Mouse (Mus musculus): ENCODE results near the gene Slc4a5. TPM values are rescaled to one million over a fixed set of nuclear protein-coding genes. Genes with fewer than 3 reads are reported as not detected.
A peak's percentile ranks its signal among the peaks of the same experiment; 100 is the strongest.

Gene Slc4a5
- total and polyA plus RNA-seq, 3 experiments: 0.04 TPM; not detected in 2

- no peak for TF ChIP-seq GABPA (IDR thresholded peaks at IDR 0.05; ENCODE audit: low read depth, low read length)
- no peak for TF ChIP-seq CHD2 (IDR thresholded peaks at IDR 0.05; ENCODE audit: low read length)
- TF ChIP-seq GATA1 (IDR thresholded peaks at IDR 0.05; ENCODE audit: low read depth, low read length): no peak
- TF ChIP-seq EP300 (IDR thresholded peaks at IDR 0.05; ENCODE audit: low read depth in 1 of 2, low read length in 2 of 2): no peak
- TF ChIP-seq E2F4 (IDR thresholded peaks at IDR 0.05; ENCODE audit: borderline replicate concordance, low read depth, low read length): no peak
- TF ChIP-seq MYB (IDR thresholded peaks at IDR 0.05; ENCODE audit: low read depth, low read length): no peak
- no peak for TF ChIP-seq TAL1 (IDR thresholded peaks at IDR 0.05; ENCODE audit: low read length)
- TF ChIP-seq USF1 (IDR thresholded peaks at IDR 0.05; ENCODE audit: low read depth, low read length): no peak
- H3K27ac ChIP-seq (ENCODE audit: control insufficient read depth, low read depth, low read length): no peak overlapping the region
- no peaks in the 10 kb centered on the region for H3K36me3 ChIP-seq (ENCODE audit: control insufficient read depth in 1 of 2, insufficient read depth in 2 of 2, low read length in 2 of 2)
- H3K4me3 ChIP-seq (ENCODE audit: control insufficient read depth in 1 of 2, insufficient read depth in 1 of 2, low read depth in 2 of 2, low read length in 2 of 2): no peak overlapping the region
- no peak for DNase-seq (ENCODE audit: low read depth, low spot score)
- H3K9me3 ChIP-seq (replicated peaks; ENCODE audit: insufficient read depth, low read length): no peaks in the 10 kb centered on the region
- peaks cover 0 to 4% of the 10 kb centered on the region in 2 experiments; a peak in 1 of 4 replicates for H3K4me1 ChIP-seq (ENCODE audit: control insufficient read depth in 1 of 2, insufficient read depth in 2 of 2, low read length in 2 of 2)
- no peak overlapping the region for H3K9ac ChIP-seq (ENCODE audit: control insufficient read depth, low read depth, low read length, poor library complexity, severe bottlenecking)
- H3K79me2 ChIP-seq (ENCODE audit: control insufficient read depth, insufficient read depth, low read length, poor library complexity): no peaks in the 10 kb centered on the region
- H3K27me3 ChIP-seq (ENCODE audit: control insufficient read depth in 1 of 2, insufficient read depth in 2 of 2, low read length in 2 of 2): peaks cover 0 to 1% of the 10 kb centered on the region in 2 experiments; a peak in 1 of 4 replicates
Observed at GRCm38 (mm10) chr6:83206321-83206720, 13.3 kb upstream of the Slc4a5 start.

- peak; percentile 35 for DNase-seq (ENCODE audit: low read depth, low spot score)
- Histone ChIP-seq H3K79me2 (ENCODE audit: control insufficient read depth, insufficient read depth, low read length, poor library complexity) (no peaks in the 10 kb centered on the region), H3K9ac (ENCODE audit: control insufficient read depth, low read depth, low read length, poor library complexity, severe bottlenecking) (no peak overlapping the region), H3K9me3 (replicated peaks; ENCODE audit: insufficient read depth, low read length) (no peaks in the 10 kb centered on the region), H3K27me3 (ENCODE audit: control insufficient read depth in 1 of 2, insufficient read depth in 2 of 2, low read length in 2 of 2) (peaks cover 0 to 1% of the 10 kb centered on the region in 2 experiments; a peak in 1 of 4 replicates), H3K36me3 (ENCODE audit: control insufficient read depth in 1 of 2, insufficient read depth in 2 of 2, low read length in 2 of 2) (no peaks in the 10 kb centered on the region), H3K4me1 (ENCODE audit: control insufficient read depth in 1 of 2, insufficient read depth in 2 of 2, low read length in 2 of 2) (peaks cover 0 to 4% of the 10 kb centered on the region in 2 experiments; a peak in 1 of 4 replicates), H3K27ac (ENCODE audit: control insufficient read depth, low read depth, low read length) (no peak overlapping the region), H3K4me3 (ENCODE audit: control insufficient read depth in 1 of 2, insufficient read depth in 1 of 2, low read depth in 2 of 2, low read length in 2 of 2) (no peak overlapping the region)
- TF ChIP-seq GATA1 (IDR thresholded peaks at IDR 0.05; ENCODE audit: low read depth, low read length) (peak; percentile 51), TAL1 (IDR thresholded peaks at IDR 0.05; ENCODE audit: low read length) (no peak)
Observed at GRCm38 (mm10) chr6:83207361-83208049, 12.1 kb upstream of the Slc4a5 start.

GRCm38 (mm10) chr6:83208050-83208400 is 11.6 kb upstream of the Slc4a5 start:
- no peak overlapping the region for H3K9ac ChIP-seq (ENCODE audit: control insufficient read depth, low read depth, low read length, poor library complexity, severe bottlenecking)
- peaks cover 0 to 4% of the 10 kb centered on the region in 2 experiments; a peak in 1 of 4 replicates for H3K4me1 ChIP-seq (ENCODE audit: control insufficient read depth in 1 of 2, insufficient read depth in 2 of 2, low read length in 2 of 2)
- H3K27me3 ChIP-seq (ENCODE audit: control insufficient read depth in 1 of 2, insufficient read depth in 2 of 2, low read length in 2 of 2): peaks cover 0 to 1% of the 10 kb centered on the region in 2 experiments; a peak in 1 of 4 replicates
- H3K79me2 ChIP-seq (ENCODE audit: control insufficient read depth, insufficient read depth, low read length, poor library complexity): no peaks in the 10 kb centered on the region
- no peak overlapping the region for H3K27ac ChIP-seq (ENCODE audit: control insufficient read depth, low read depth, low read length)
- no peak for DNase-seq (ENCODE audit: low read depth, low spot score)
- H3K4me3 ChIP-seq (ENCODE audit: control insufficient read depth in 1 of 2, insufficient read depth in 1 of 2, low read depth in 2 of 2, low read length in 2 of 2): no peak overlapping the region
- no peaks in the 10 kb centered on the region for H3K9me3 ChIP-seq (replicated peaks; ENCODE audit: insufficient read depth, low read length)
- no peak for TF ChIP-seq ZKSCAN1 (IDR thresholded peaks at IDR 0.05; ENCODE audit: low read depth, low read length)
- no peak for TF ChIP-seq GABPA (IDR thresholded peaks at IDR 0.05; ENCODE audit: low read depth, low read length)
- H3K36me3 ChIP-seq (ENCODE audit: control insufficient read depth in 1 of 2, insufficient read depth in 2 of 2, low read length in 2 of 2): no peaks in the 10 kb centered on the region
